Mouse (Mus musculus) testis, adult 2 months (tissue): Measurements from ENCODE around the gene Sash1.

Experiments used
- CTCF ChIP-seq: fragments of 200-500 bp; IDR thresholded peaks from 2 replicates; pipeline ENCODE4 v1.5.1; 2012; ENCODE audit warnings: low read depth, mild to moderate bottlenecking, inconsistent platforms, low read length, moderate library complexity; ENCODE audit not compliant: control insufficient read depth, insufficient read depth, insufficient replicate concordance
- POLR2A ChIP-seq: fragments of 200-500 bp; IDR thresholded peaks from 2 replicates; pipeline ENCODE4 v1.6.1; 2012; ENCODE audit warnings: low read depth, mild to moderate bottlenecking, inconsistent platforms, low read length, moderate library complexity; ENCODE audit not compliant: control insufficient read depth

GRCm38 (mm10) chr10:8693996-8694500, 191.8 kb downstream of the Sash1 start:
- TF ChIP-seq CTCF (no peak), POLR2A (no peak)
